Mouse (Mus musculus): Measurements from ENCODE around the gene Cdk20.
A peak's percentile ranks its signal among the peaks of the same experiment; 100 is the strongest.
"Not testable (repeated sequence)": the region's sequence is repeated elsewhere in the genome, so short reads cannot be mapped to it uniquely, and the experiment has no call there.

The Cdk20 gene

GRCm38 (mm10) chr13:64424347-64424746, 7.8 kb upstream of the Cdk20 start:
- DNase-seq = no peak

GRCm38 (mm10) chr13:64425280-64425679, 6.8 kb upstream of the Cdk20 start:
- no peak for DNase-seq

- DNase-seq = no peak
Measured at GRCm38 (mm10) chr13:64429328-64429727, 2.8 kb upstream of the Cdk20 start.

GRCm38 (mm10) chr13:64437801-64438200, 5.7 kb downstream of the Cdk20 start:
- no peak for DNase-seq

GRCm38 (mm10) chr13:64438863-64439452, 6.8 kb downstream of the Cdk20 start:
- peak; percentile 72 to 80 for DNase-seq

GRCm38 (mm10) chr13:64439471-64439870, 7.4 kb downstream of the Cdk20 start:
- peak in 1 of 2 experiments; percentile 12 for DNase-seq

- no peak for DNase-seq
Measured at GRCm38 (mm10) chr13:64440592-64440991, 8.5 kb downstream of the Cdk20 start.

- DNase-seq = peak; percentile 75 to 82
Measured at GRCm38 (mm10) chr13:64443263-64443894, 11.3 kb downstream of the Cdk20 start.

- no peak for DNase-seq
Measured at GRCm38 (mm10) chr13:64445254-64445920, 13.3 kb downstream of the Cdk20 start.

- peak in 1 of 2 experiments; percentile 51 for DNase-seq
Measured at GRCm38 (mm10) chr13:64447947-64448346, 15.8 kb downstream of the Cdk20 start.

GRCm38 (mm10) chr13:64448729-64449128, 16.6 kb downstream of the Cdk20 start:
- DNase-seq = no peak

GRCm38 (mm10) chr13:64450001-64450794, 18.1 kb downstream of the Cdk20 start:
- no peak for DNase-seq

GRCm38 (mm10) chr13:64457225-64457978, 25.3 kb downstream of the Cdk20 start:
- DNase-seq = not testable (repeated sequence)

- no peak for DNase-seq
Measured at GRCm38 (mm10) chr13:64458181-64458580, 26.1 kb downstream of the Cdk20 start.

- no peak for DNase-seq
Measured at GRCm38 (mm10) chr13:64462581-64462980, 30.5 kb downstream of the Cdk20 start.

GRCm38 (mm10) chr13:64465166-64465565, 33.1 kb downstream of the Cdk20 start:
- no peak for DNase-seq

- peak; percentile 60 to 66 for DNase-seq
Measured at GRCm38 (mm10) chr13:64467886-64468285, 35.8 kb downstream of the Cdk20 start.

GRCm38 (mm10) chr13:64477968-64478367, 45.9 kb downstream of the Cdk20 start:
- no peak for DNase-seq

GRCm38 (mm10) chr13:64479960-64480359, 47.8 kb downstream of the Cdk20 start:
- no peak for DNase-seq

GRCm38 (mm10) chr13:64489886-64490285, 57.8 kb downstream of the Cdk20 start:
- no peak for DNase-seq
